Mouse (Mus musculus) urinary bladder, postnatal 14 days (tissue): Measurements from ENCODE around the gene Cand2.
A peak's percentile ranks its signal among the peaks of the same experiment; 100 is the strongest.

Source experiments
- DNase-seq: peaks from one replicate; pipeline ENCODE4 v3.0.0; 2021; ENCODE audit warnings: low spot score

Gene Cand2

DNA sequence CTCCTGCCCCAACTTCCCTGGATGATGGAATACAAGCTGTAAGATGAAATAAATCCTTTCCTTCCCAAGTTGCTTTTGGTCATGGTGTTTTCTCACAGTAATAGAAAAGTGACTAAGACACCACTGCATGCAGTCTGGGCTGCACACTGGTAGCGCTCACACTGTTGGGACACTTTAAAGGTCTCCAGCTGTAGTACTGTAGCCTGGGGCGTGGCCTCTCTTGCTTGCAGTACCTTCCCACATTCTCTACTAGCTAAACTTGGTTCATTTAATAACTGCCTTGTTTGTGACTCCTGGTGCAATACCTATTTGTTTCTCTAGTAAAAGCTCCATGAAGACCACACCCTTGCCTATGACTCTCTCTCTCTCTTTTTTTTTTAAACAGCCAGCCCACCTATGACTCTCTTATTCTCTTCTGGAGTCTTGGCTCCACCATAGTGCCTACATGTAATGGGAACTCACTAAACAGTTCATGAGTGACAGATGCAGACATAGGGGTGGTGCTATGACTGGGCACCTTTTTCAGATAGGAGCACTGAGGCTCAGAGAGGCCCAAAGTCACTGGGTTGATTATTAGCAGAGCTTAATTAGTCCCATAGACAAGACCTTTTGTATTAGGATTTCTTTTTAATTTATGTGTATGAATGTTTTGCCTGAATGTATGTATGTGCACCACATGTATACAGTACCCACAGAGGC is 58.0 kb downstream of the Cand2 start:
- no peak for DNase-seq

DNA sequence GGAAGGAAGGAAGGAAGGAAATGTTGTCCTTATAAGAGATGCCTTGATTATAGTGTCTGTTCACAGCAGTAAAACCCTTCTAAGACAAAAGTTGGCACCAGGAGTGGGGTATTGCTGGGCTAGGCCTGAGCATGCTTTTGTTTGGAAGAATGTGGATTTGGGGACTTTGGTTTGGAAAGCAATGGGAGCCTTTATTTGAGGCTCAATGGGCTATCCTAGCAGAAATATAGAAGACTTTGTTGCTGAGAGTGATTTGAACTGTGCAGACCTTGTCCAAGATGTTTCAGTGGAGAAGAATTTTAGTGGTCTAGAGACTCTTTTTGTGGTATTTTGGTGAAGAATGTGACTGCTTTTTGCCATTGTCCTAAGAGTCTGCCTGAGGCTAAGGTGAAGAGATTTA is 59.5 kb downstream of the Cand2 start:
- no peak for DNase-seq

DNA sequence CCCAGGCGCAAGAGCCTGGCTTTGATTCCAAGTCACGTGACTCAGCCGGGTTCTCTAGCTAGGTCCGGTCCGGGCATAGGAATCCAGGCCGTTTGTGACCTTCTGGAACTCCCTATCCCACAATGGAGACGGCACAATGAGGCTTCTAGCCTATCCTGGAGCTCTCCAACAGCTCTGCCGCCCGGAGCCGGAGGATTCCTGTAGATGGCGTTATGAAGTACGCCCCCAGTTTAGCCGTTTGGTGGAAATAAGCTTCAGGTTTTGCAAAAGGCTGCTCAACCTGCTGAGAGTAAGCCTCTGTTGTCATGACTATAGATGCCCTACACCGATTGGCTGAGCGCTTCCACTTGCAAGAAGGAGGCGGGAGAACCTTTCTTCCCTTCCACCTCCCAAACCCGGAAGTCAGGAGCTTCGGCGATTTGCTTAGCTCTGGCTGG is 63.8 kb downstream of the Cand2 start, which contains the start of gene Efcab12:
Gene Efcab12, minus strand, starts transcription at position 252 of the 437 bp plus-strand sequence.
- peak; percentile 73 for DNase-seq

DNA sequence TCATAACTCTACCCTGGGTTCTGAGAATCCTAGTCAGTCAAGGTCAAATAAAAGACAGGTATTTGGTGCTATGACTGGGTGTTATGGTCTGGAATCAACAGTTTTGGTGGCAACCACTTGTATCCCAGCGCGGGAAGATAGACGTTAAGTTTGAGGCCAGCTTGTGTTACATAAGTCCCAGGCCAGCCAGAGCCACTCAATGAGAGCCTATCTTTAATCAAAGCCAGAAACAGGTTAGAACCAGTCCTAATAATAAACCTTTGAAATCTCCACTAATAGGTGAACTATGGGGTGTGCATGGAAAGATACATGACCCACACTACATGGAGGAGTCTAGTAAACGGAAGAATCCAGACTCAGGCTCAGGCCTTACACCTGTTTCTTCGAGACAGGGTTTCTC is 64.4 kb downstream of the Cand2 start:
- DNase-seq, result no peak

DNA sequence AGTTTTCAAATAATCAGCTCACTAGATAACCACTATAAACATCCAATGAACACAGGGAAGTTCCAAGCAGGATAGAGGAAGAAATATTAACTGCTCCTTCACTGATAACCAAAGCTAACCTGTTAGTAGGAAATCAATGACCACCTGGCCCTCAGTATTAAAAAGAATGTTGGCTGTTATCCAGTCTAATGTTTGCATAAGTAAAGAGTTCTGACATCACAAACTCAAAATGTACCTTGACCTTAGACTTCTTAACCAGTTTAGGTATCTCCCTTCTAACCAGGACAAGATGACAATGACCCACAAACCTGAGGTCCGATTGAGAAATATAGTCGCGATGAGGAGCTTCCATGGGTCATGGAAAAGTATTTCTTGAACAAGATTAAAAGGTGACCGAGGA is 70.7 kb downstream of the Cand2 start:
- DNase-seq, result no peak

DNA sequence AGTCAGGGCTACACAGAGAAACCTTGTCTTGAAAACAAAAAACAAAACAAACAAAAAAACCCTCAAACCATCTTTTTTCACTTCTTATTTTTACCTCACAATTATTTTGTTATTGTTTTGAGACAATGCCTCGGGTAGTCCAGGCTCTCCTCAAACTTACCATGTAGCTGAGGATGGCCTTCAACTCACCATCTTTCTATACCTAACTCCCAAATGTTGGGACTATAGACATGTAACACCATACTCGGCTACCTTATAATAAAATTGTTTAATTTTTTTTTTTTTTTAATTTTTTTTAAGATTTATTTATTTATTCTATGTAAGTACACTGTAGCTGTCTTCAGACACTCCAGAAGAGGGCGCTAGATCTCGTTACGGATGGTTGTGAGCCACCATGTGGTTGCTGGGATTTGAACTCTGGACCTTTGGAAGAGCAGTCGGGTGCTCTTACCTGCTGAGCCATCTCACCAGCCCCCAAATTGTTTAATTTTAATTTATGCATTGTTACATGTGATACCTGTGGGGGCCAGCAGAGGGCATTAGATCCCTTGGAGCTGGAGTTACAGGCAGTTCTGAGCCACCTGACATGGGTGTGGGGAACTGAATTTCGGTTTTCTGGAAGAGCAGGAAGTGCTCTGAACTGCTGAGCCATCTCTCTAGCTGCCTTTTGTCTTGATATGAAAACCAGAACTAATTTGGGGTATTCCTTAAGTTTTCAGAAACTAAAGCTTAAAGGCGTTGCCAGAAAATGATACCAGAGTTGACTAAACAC is 72.5 kb downstream of the Cand2 start:
- peak; percentile 68 for DNase-seq

DNA sequence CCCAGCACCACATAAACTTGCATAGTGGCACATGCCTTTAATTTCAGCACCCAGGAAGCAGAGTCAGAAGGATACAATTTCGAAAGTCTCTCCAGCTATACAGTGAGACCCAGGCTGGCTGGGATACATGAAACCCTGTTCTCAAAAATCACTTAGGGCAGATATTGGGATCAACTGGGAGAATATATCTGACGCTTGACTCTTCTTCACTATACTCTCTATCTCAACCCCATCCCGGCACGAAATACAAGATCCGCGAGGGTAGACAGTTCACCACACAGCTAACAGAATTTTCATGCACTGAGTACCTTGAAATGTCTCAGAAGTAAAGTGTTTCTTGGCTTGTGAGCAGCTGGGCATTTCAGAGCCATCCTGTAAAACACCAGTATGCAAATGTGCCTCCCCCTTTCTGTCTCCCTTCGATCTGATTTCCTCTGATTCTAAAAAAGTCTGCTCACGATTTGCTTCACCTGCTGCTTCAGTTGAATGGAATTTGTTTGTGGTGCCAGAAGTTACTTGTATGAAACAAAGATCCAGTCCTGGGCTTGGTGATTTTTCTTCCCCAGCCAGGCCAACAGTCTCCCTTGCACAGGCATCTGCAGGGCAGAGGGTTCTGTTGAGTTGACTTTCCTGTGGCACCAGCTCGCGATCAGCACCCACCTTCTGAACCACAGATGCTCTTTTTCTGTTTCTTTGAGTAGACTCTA is 74.4 kb downstream of the Cand2 start:
- DNase-seq, result no peak

DNA sequence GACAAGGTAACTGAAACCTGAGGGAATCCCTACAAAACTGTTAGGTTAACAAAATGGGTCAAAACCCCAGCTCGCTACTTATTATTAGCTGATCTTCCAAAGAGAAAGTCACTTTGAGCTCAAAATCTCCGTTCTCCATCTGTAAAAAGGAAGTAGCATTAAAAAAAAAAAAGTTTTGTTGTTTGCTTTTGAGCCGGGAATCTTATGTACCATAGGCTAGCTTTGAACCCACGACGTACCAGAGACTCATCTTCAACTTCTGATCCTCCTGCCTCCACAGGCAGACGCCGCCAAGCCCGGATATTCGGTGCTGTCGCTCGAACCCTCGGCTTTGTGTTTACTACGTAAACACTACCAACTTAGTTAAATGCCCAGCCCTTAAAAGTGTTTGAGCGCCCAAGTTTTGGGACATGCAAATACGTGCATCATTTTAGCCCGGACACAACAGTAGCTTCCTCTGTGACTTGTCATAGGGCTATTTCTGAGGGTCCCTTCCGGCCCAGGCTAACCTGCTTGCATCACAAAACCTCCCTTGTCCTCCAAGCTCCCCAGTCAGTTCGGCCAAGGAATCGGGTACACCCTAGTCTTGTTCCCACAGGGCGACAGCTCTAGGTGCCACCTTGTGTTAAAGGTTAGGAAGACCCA is 78.2 kb downstream of the Cand2 start:
- no peak for DNase-seq

DNA sequence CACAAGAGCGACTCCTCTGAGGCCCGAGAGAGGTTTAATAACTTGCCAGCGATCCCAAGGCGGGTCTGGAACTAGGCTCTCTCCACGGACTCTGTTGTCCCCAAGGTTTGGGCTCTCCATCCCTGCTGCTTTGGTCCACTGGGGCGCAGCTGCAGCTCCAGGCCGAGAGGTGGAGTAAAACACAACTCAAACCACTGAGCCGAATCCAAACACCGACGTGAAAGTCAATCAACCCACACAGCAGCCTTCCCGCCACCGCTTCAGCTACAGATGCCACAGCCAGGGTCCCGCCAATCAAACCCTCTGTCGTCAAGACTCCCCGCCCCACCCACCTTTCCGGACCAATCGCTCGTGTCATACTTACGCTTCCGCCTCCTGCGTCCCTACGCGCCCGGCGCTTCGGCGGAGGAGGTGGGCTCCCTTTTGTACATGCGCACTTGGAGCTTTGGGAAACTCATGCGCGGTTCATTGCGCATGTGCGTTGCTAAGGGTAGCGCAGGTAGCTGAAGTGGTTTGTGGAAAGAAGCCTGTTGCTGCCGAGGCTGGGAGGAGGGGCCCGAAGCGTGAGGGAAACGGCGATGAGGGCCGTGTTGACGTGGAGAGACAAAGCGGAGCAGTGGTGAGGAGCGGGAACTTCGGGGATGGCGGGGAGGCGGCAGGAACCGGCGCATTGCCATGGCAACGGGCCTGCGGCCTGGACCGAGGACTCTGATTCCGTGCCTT is 78.9 kb downstream of the Cand2 start, which contains the start of the genes Mbd4 and Ift122:
Gene Mbd4, minus strand, starts transcription at position 281 of the 723 bp plus-strand sequence.
Gene Ift122, plus strand, starts transcription at position 380 of the 723 bp plus-strand sequence.
- peak; percentile 98 for DNase-seq

DNA sequence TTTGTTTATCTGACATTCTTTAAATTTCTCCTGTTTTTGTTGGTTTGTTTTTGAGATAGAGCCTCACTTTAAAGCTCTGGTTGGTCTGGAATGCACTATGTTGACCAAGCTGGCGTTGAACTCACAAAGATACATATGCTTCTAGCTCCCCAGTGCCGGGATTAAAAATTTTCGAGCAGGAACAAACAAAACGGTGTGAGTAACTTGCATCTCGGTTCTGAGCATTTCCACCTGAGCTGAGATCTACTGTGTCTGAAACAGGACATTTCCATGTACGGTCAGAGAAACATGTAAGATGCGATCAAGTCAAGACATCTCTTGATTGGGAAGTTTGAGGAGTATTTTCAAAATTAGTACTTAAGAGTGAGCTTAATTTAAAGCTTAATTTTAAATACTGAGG is 79.6 kb downstream of the Cand2 start:
- DNase-seq, result no peak

DNA sequence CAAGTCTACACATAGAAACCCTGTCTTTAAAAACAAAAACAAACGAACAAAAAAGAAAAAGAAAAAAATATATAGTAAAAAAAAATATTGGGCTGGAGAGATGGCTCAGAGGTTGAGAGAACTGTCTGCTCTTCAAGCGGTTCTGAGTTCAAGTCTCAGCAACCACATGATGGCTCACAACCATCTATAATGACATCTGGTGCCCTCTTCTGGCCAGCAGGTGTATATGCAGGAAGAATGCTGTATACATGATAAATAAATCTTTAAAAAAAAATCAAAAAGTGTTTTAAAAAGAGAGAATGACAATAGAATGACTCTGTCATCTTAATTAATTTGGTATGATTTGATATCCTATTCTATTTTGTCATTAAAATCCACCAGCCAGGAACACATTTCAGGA is 80.1 kb downstream of the Cand2 start:
- DNase-seq, result no peak
